Mouse (Mus musculus): ENCODE measurements around the gene Sema4b. TPM values are rescaled to one million over a fixed set of nuclear protein-coding genes. Genes with fewer than 3 reads are reported as not detected.

Sema4b gene
- total and polyA plus RNA-seq, 3 experiments = 10.9 to 17.3 TPM; not detected in 1

DNA sequence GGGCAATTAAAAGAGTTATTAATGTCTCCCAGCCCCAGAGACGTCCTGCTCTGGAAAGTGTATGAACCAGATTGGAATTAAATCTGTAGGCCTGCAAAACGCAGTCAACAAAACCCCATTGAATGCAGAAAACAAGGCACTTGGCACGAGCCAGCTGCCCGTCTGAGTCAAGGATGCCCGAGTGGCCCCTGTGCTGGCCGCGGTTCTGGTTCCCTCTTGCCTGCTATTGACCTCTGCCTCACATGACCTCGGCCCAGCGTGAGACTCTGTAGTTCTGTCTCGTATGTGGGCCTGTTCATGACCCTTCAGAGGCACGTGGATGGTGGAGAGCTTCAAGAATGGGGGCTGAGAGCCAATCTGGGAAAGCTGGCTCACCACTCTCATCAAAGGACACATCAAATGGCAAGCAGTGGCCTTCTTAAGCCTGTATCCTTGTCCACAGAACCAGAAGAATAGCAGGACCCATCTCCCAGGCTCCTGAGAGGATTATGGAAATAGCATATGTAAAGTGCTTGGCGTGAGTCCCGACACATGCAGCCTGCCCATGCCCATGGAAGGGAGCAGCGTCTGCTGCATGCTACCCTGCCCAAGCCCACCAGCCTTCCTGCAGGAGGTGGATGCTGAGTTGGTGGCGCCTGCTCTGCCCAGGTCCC lies 15.4 kb downstream of the Sema4b start:
- peaks cover 0 to 36% of the 10 kb centered on the region in 2 experiments; a peak in 2 of 4 replicates for H3K36me3 ChIP-seq (ENCODE audit: control insufficient read depth in 1 of 2, insufficient read depth in 2 of 2, low read length in 2 of 2)
- H3K79me2 ChIP-seq (ENCODE audit: control insufficient read depth, insufficient read depth, low read length, poor library complexity) = peaks cover 74% of the 10 kb centered on the region
- no peak overlapping the region for H3K27ac ChIP-seq (ENCODE audit: control insufficient read depth, low read depth, low read length)
- TF ChIP-seq ZMIZ1 (IDR thresholded peaks at IDR 0.05; ENCODE audit: low read depth, low read length) (no peak), MAFK (IDR thresholded peaks at IDR 0.05; ENCODE audit: borderline replicate concordance, low read depth, low read length) (no peak), RCOR1 (IDR thresholded peaks at IDR 0.05; ENCODE audit: low read depth, low read length) (no peak), USF2 (IDR thresholded peaks at IDR 0.05; ENCODE audit: borderline replicate concordance in 1 of 2, insufficient read depth in 1 of 2, low read depth in 1 of 2, low read length in 2 of 2) (no peak), MEF2A (IDR thresholded peaks at IDR 0.05; ENCODE audit: extremely low read depth, insufficient replicate concordance, low read depth, low read length, poor library complexity, severe bottlenecking) (no peak), ZKSCAN1 (IDR thresholded peaks at IDR 0.05; ENCODE audit: low read depth, low read length) (no peak), ETS1 (IDR thresholded peaks at IDR 0.05; ENCODE audit: low read depth, low read length) (no peak), CHD2 (IDR thresholded peaks at IDR 0.05; ENCODE audit: low read length) (no peak), TAL1 (IDR thresholded peaks at IDR 0.05; ENCODE audit: low read length) (no peak), POLR2AphosphoS5 (IDR thresholded peaks at IDR 0.05; ENCODE audit: borderline replicate concordance, low read depth, low read length) (no peak), MAX (IDR thresholded peaks at IDR 0.05; ENCODE audit: low read length) (no peak), RAD21 (IDR thresholded peaks at IDR 0.05; ENCODE audit: low read depth, low read length) (no peak), NRF1 (IDR thresholded peaks at IDR 0.05; ENCODE audit: insufficient read depth, low read depth, low read length, poor library complexity, severe bottlenecking) (no peak), CHD1 (IDR thresholded peaks at IDR 0.05; ENCODE audit: low read depth, low read length) (no peak), KAT2A (conservative IDR thresholded peaks at IDR 0.05; ENCODE audit: low read depth, low read length) (no peak), JUND (IDR thresholded peaks at IDR 0.05; ENCODE audit: low read depth, low read length) (no peak), EP300 (IDR thresholded peaks at IDR 0.05; ENCODE audit: low read depth in 1 of 2, low read length in 2 of 2) (no peak), GATA1 (IDR thresholded peaks at IDR 0.05; ENCODE audit: low read depth, low read length) (no peak)
- H3K9me3 ChIP-seq (replicated peaks; ENCODE audit: insufficient read depth, low read length) = no peaks in the 10 kb centered on the region
- no peak for DNase-seq (ENCODE audit: low read depth, low spot score)
- no peak overlapping the region for H3K9ac ChIP-seq (ENCODE audit: control insufficient read depth, low read depth, low read length, poor library complexity, severe bottlenecking)
- H3K4me3 ChIP-seq (ENCODE audit: control insufficient read depth in 1 of 2, insufficient read depth in 1 of 2, low read depth in 2 of 2, low read length in 2 of 2) = no peak overlapping the region
- peaks cover 8 to 42% of the 10 kb centered on the region in 2 experiments for H3K4me1 ChIP-seq (ENCODE audit: control insufficient read depth in 1 of 2, insufficient read depth in 2 of 2, low read length in 2 of 2)
- H3K27me3 ChIP-seq (ENCODE audit: control insufficient read depth in 1 of 2, insufficient read depth in 2 of 2, low read length in 2 of 2) = no peaks in the 10 kb centered on the region

DNA sequence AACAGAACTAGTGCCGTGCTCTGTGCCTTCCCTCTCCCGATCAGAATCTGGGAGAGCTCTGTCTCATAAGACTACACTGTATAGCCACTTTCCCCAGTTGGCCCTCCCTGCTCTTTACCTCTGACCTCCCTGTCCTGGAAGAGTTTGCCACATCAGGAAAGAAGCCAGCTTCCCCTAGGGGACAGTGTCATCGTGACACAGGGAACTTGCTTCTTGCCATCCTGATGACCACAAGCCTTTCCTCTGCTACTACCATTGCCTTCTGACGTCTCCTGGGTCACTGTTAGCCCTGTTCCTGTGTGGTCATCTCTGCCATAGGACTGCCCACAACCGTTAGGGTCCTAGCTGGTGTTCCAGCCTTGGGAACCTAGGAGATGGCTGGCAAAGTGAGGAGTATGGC lies 16.3 kb downstream of the Sema4b start:
- Histone ChIP-seq H3K9ac (ENCODE audit: control insufficient read depth, low read depth, low read length, poor library complexity, severe bottlenecking) (no peak overlapping the region), H3K36me3 (ENCODE audit: control insufficient read depth in 1 of 2, insufficient read depth in 2 of 2, low read length in 2 of 2) (peaks cover 0 to 39% of the 10 kb centered on the region in 2 experiments; a peak in 2 of 4 replicates), H3K27ac (ENCODE audit: control insufficient read depth, low read depth, low read length) (no peak overlapping the region), H3K27me3 (ENCODE audit: control insufficient read depth in 1 of 2, insufficient read depth in 2 of 2, low read length in 2 of 2) (no peaks in the 10 kb centered on the region), H3K4me3 (ENCODE audit: control insufficient read depth in 1 of 2, insufficient read depth in 1 of 2, low read depth in 2 of 2, low read length in 2 of 2) (no peak overlapping the region), H3K79me2 (ENCODE audit: control insufficient read depth, insufficient read depth, low read length, poor library complexity) (peaks cover 78% of the 10 kb centered on the region), H3K4me1 (ENCODE audit: control insufficient read depth in 1 of 2, insufficient read depth in 2 of 2, low read length in 2 of 2) (peaks cover 13 to 46% of the 10 kb centered on the region in 2 experiments), H3K9me3 (replicated peaks; ENCODE audit: insufficient read depth, low read length) (no peaks in the 10 kb centered on the region)
- DNase-seq (ENCODE audit: low read depth, low spot score) = no peak
- TF ChIP-seq NELFE (IDR thresholded peaks at IDR 0.05; ENCODE audit: low read depth, low read length) (no peak), RAD21 (IDR thresholded peaks at IDR 0.05; ENCODE audit: low read depth, low read length) (no peak), JUND (IDR thresholded peaks at IDR 0.05; ENCODE audit: low read depth, low read length) (no peak), TAL1 (IDR thresholded peaks at IDR 0.05; ENCODE audit: low read length) (no peak), MXI1 (IDR thresholded peaks at IDR 0.05; ENCODE audit: low read depth, low read length) (no peak), UBTF (IDR thresholded peaks at IDR 0.05; ENCODE audit: borderline replicate concordance, insufficient read depth, low read depth, low read length) (no peak), ZC3H11A (IDR thresholded peaks at IDR 0.05; ENCODE audit: low read depth, low read length) (no peak), POLR2A (IDR thresholded peaks at IDR 0.05; ENCODE audit: control insufficient read depth in 1 of 2, insufficient read depth in 1 of 2, low read depth in 1 of 2, low read length in 2 of 2, poor library complexity in 1 of 2) (no peak), MYB (IDR thresholded peaks at IDR 0.05; ENCODE audit: low read depth, low read length) (no peak), ZKSCAN1 (IDR thresholded peaks at IDR 0.05; ENCODE audit: low read depth, low read length) (no peak), MAX (IDR thresholded peaks at IDR 0.05; ENCODE audit: low read length) (no peak), EP300 (IDR thresholded peaks at IDR 0.05; ENCODE audit: low read depth in 1 of 2, low read length in 2 of 2) (no peak), POLR2AphosphoS5 (IDR thresholded peaks at IDR 0.05; ENCODE audit: borderline replicate concordance, low read depth, low read length) (no peak), MEF2A (IDR thresholded peaks at IDR 0.05; ENCODE audit: extremely low read depth, insufficient replicate concordance, low read depth, low read length, poor library complexity, severe bottlenecking) (no peak), NRF1 (IDR thresholded peaks at IDR 0.05; ENCODE audit: insufficient read depth, low read depth, low read length, poor library complexity, severe bottlenecking) (no peak), CHD1 (IDR thresholded peaks at IDR 0.05; ENCODE audit: low read depth, low read length) (no peak), MAFK (IDR thresholded peaks at IDR 0.05; ENCODE audit: borderline replicate concordance, low read depth, low read length) (no peak), ZNF384 (IDR thresholded peaks at IDR 0.05; ENCODE audit: low read depth, low read length) (no peak)

All from MEL (cell line).